Mouse (Mus musculus) limb, embryonic 10.5 days (tissue): ENCODE data around the gene Hsp90aa1. TPM values are rescaled to one million over a fixed set of nuclear protein-coding genes. Genes with fewer than 3 reads are reported as not detected.
"Not testable (repeated sequence)": the region's sequence is repeated elsewhere in the genome, so short reads cannot be mapped to it uniquely, and the experiment has no call there.

Experiments
- DNase-seq: peaks from one replicate; pipeline ENCODE4 v3.0.0-alpha.2; 2017; ENCODE audit warnings: low spot score
- H3K27ac ChIP-seq: fragments of 300-500 bp; sonication (generic); 2 replicates; pipeline ENCODE4 v1.5.1; 2016; ENCODE audit warnings: mild to moderate bottlenecking
- H3K27me3 ChIP-seq: fragments of 300-500 bp; sonication (generic); 2 replicates; pipeline ENCODE4 v1.6.1; 2016; ENCODE audit warnings: low read depth, mild to moderate bottlenecking; ENCODE audit not compliant: poor library complexity, severe bottlenecking
- H3K36me3 ChIP-seq: fragments of 300-500 bp; sonication (generic); 2 replicates; pipeline ENCODE4 v1.6.1; 2016; ENCODE audit warnings: mild to moderate bottlenecking, moderate library complexity
- H3K4me1 ChIP-seq: fragments of 300-500 bp; sonication (generic); 2 replicates; pipeline ENCODE4 v1.6.1; 2016
- H3K4me3 ChIP-seq: fragments of 300-500 bp; sonication (generic); 2 replicates; pipeline ENCODE4 v1.5.1; 2016; ENCODE audit warnings: mild to moderate bottlenecking, moderate library complexity
- H3K9me3 ChIP-seq: fragments of 300-500 bp; sonication (generic); replicated peaks from 2 replicates; pipeline ENCODE4 v1.6.1; 2016; ENCODE audit warnings: mild to moderate bottlenecking
- WGBS: fragments of 180-500 bp; shearing (Covaris S2); methylation state at CpG from one replicate; pipeline ENCODE4 v1.1.7; 2016; 5-methylcytosine and 5-hydroxymethylcytosine counted together
- polyA plus RNA-seq: library from polyadenylated mRNA; unstranded; fragments of >200 nt; fragmentation: Nextera tagmentation; extraction: Ambion mirVana; gene quantifications from 2 replicates; pipeline ENCODE4 v1.2.1, GENCODE M21; 2016

Gene Hsp90aa1
- polyA plus RNA-seq, 1 experiment from 2014 or later, result 1,005 TPM

DNA sequence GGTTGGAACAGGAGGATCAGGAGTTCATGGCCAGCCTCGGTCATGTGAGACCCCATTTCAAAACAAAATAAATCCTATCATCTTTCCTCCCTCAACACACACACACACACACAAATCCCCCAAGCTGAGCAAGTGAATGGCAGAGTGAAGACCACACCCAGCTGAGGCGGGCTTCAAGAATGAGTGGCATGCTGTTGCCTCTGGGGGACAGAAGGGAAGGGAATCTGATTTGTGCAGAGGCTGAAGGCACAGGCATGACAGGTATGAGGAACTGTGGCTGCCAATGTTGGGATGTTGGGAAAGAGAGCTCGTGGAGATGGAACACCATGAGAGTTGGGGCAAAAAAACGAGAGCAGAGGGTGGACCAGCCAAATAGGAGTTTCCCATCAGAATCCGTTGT lies 8.7 kb upstream of the Hsp90aa1 start:
- Histone ChIP-seq H3K9me3 (no peaks in the 10 kb centered on the region), H3K4me1 (peaks cover 5% of the 10 kb centered on the region), H3K27me3 (peaks cover 8% of the 10 kb centered on the region; the same call in 1 of the 2 replicates), H3K36me3 (no peaks in the 10 kb centered on the region), H3K27ac (no peak overlapping the region), H3K4me3 (no peak overlapping the region)
- WGBS, result 76% methylated on average over 5 of the region's 5 CpGs
- DNase-seq, result no peak

DNA sequence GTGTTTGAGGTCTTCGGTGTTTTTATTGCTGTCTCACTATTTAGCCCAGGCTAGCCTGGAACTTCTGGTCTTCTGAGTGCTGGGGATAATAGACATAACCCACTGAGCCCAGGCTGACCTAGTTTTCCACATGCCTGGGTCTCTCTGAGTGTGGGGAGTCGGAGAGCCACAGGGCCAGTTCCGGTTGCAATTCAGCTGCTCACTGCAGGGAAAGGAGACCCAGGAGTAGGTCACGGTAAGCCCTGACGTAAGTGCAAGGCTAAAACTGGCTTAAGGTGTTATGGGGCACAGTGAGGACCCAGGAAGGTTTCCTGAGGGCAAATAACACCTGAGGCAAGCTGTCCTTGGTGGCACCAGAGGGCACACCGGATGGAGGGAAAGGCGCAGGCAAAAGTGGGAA lies 4.9 kb upstream of the Hsp90aa1 start:
- peaks cover 13% of the 10 kb centered on the region for H3K4me1 ChIP-seq
- H3K36me3 ChIP-seq, result no peaks in the 10 kb centered on the region
- DNase-seq, result no peak
- H3K27ac ChIP-seq, result no peak overlapping the region
- no peak overlapping the region for H3K4me3 ChIP-seq
- no peaks in the 10 kb centered on the region for H3K9me3 ChIP-seq
- H3K27me3 ChIP-seq, result peaks cover 13% of the 10 kb centered on the region; the same call in 1 of the 2 replicates
- 89% methylated on average over 7 of the region's 7 CpGs for WGBS

DNA sequence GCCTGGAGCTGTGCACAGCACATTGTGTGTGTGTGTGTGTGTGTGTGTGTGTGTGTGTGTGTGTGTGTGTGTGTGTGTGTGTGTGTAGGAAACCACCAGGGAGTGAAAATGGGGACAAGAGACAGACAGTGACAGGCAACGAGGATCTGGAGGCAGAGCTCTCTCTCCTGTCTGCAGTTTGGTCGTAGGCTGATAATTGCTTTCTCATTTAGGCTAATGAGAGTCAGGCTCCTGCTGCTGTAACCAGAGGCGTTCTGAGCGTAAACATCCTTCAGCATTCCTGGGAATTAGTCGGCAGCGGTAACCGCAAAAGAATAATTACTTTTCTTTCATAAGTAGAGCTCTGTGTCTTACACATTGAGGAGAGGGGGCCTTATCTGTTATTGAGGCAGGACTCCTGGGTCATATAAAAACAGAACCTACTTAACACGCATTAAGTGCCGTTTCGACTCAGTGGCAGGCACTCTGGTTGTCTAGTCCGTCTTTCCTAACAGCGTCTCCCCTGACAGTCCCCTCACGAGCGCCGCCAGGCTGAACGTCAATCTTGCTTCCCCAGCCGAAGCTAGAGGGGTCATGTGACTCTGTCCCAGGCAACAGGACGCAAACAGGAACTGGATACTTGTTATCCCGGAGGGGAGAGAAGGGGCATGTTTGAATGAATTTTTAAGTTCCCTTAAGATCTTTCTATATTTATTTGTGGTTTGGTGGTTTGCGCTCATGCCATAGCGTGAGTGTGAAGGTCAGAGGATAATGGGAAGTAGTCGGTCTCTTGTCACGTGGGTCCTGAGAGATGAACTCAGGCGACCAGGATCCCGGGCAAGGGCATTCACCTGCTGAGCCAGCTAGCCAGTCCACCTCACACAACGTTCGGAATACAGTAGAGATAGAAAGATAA lies 4.1 kb upstream of the Hsp90aa1 start:
- peak; percentile 73 for DNase-seq
- Histone ChIP-seq H3K27me3 (peaks cover 13% of the 10 kb centered on the region; the same call in 1 of the 2 replicates), H3K4me3 (peak overlapping the region; percentile 53), H3K9me3 (no peaks in the 10 kb centered on the region), H3K27ac (peak overlapping the region; percentile 36; the same call in 1 of the 2 replicates), H3K36me3 (no peaks in the 10 kb centered on the region), H3K4me1 (peaks cover 13% of the 10 kb centered on the region)
- 2% methylated on average over 27 of the region's 27 CpGs for WGBS

DNA sequence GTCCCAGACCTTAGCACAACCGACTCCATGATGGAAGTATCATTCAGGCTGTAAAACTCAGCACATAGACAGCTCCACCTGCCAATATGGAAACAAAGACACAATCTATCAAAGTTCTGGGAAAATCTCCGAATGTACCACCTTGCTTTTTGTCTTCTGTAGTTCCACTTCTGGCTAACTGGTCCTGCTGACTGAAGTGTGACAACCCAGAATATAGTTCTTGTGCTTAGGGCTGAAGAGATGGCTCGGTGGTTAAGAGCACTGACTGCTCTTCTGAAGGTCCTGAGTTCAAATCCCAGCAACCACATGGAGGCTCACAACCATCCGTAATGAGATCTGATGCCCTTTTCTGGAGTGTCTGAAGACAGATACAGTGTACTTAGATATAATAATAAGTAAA lies 2.9 kb upstream of the Hsp90aa1 start:
- DNase-seq, H3K9me3 ChIP-seq, H3K27ac ChIP-seq, H3K36me3 ChIP-seq, H3K4me3 ChIP-seq: not testable (repeated sequence)
- peaks cover 13% of the 10 kb centered on the region; the same call in 1 of the 2 replicates for H3K27me3 ChIP-seq
- 90% methylated on average over 4 of the region's 4 CpGs for WGBS
- H3K4me1 ChIP-seq, result peaks cover 22% of the 10 kb centered on the region

DNA sequence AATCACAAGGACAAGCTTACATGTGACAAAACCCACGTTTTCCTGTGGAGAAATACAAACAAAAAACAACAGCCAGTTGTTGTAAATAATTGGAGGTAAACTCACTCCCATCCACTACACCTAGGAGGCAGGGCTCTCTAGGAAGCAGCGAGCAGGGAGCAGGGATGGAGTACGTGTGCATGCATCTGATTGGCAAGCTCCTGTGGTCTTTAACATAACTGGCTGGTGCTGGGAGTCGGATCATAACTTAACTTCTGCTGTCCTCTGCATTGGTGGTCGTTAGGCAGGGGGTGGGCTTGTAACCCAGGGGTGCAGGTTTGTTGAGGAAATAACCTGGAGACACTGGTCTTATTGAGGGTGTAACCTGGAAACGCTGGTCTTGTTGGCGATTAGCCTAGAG lies 1.2 kb upstream of the Hsp90aa1 start:
- H3K27ac ChIP-seq, result no peak overlapping the region
- no peak for DNase-seq
- H3K27me3 ChIP-seq, result peaks cover 13% of the 10 kb centered on the region; the same call in 1 of the 2 replicates
- no peaks in the 10 kb centered on the region for H3K9me3 ChIP-seq
- 73% methylated on average over 7 of the region's 7 CpGs for WGBS
- H3K4me3 ChIP-seq, result no peak overlapping the region
- peaks cover 27% of the 10 kb centered on the region for H3K4me1 ChIP-seq
- no peaks in the 10 kb centered on the region for H3K36me3 ChIP-seq

DNA sequence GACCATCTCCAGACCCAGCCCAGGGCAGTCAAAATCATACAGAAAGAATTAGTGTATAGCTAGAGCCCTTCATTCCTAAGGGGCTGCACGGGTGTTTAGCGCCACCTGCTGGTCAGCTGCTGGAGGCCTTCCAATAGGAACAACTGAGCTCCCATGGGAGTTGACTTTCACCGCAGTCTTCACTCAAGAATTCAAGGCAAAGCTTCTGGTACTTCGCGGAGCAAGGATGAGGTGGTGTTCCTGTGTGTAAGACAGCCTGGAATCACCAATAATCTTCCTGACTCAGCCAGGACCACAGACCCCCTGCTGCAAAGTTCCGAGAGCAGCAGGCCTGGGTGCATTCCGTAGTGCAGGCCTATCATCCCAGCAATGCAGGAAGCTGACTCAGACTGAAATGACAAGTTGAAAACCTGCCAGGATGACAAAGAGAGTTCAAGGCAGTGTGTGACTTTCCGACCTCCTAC lies 512 bp upstream of the Hsp90aa1 start:
- peak; percentile 94 for DNase-seq
- 36% methylated on average over 8 of the region's 8 CpGs for WGBS
- H3K4me1 ChIP-seq, result peaks cover 33% of the 10 kb centered on the region
- no peak overlapping the region for H3K27ac ChIP-seq
- H3K27me3 ChIP-seq, result peaks cover 13% of the 10 kb centered on the region; the same call in 1 of the 2 replicates
- no peaks in the 10 kb centered on the region for H3K9me3 ChIP-seq
- no peak overlapping the region for H3K4me3 ChIP-seq
- no peaks in the 10 kb centered on the region for H3K36me3 ChIP-seq

DNA sequence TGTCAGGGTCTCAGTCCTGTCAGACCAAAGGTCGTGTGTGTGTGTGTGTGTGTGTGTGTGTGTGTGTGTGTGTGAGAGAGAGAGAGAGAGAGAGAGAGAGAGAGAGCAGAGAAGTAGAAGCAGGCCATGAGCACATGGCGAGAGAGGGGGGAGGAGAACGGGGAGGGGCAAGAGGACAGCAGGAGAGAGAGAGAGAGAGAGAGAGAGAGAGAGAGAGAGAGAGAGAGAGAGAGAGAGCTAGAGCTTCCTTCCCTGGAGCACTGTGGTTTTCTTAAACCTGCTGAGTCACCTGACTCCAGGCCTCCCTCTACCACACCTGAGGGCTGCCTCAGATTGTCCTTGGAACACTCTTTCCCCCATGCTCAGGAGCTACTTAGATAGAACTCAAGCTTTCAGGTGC lies 1.2 kb downstream of the Hsp90aa1 start:
- Histone ChIP-seq H3K4me1 (peaks cover 40% of the 10 kb centered on the region), H3K27ac (0 out of 2 replicates have a peak overlapping the region, but pooled peaks have one; percentile 58)
- DNase-seq, H3K36me3 ChIP-seq, H3K4me3 ChIP-seq, H3K9me3 ChIP-seq, H3K27me3 ChIP-seq: not testable (repeated sequence)
- WGBS, result 50% methylated on average over 3 of the region's 3 CpGs

DNA sequence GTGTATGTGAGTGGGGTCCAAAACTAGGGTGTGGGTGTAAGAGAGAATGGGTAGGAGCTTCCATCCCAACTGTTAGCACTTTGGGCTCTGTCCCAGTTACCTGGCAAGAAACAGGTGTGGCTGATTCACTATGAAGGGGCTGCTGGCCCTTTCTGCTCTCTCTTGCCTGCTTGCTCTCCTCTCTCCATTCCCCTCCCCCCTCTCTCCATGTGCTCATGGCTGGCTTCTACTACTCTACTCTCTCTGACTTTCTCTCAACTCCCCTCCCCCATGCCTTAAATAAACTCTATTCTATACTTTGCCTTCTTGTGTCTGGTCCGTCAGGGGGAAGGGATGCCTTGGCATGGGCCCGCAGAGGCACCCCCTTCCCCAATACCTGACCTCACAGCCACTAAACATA lies 1.8 kb downstream of the Hsp90aa1 start:
- peaks cover 5% of the 10 kb centered on the region; the same call in 1 of the 2 replicates for H3K27me3 ChIP-seq
- 82% methylated on average over 2 of the region's 2 CpGs for WGBS
- H3K4me3 ChIP-seq, result no peak overlapping the region
- 0 out of 2 replicates have a peak overlapping the region, but pooled peaks have one; percentile 58 for H3K27ac ChIP-seq
- H3K36me3 ChIP-seq, result no peaks in the 10 kb centered on the region
- peaks cover 35% of the 10 kb centered on the region for H3K4me1 ChIP-seq
- no peaks in the 10 kb centered on the region for H3K9me3 ChIP-seq
- DNase-seq, result no peak

DNA sequence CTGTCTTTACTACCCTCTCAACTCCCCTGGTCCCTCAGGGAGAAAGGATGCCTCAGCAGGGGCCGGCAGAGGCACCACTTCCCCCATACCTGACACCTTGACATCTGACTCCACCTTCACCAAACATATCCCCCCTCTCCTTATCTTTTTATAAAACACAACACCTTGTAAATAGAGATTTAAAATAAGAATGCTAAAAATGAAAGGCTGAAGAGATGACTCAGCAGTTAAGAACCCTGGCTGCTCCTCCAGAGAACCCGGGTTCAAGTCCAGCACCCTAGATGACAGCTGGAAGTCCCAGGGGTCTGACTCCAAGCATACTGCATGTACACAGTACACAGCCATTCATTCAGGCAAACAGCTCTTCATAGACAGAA lies 3.4 kb downstream of the Hsp90aa1 start:
- H3K27ac ChIP-seq, result peak overlapping the region; percentile 73
- H3K4me1 ChIP-seq, result peaks cover 42% of the 10 kb centered on the region
- H3K4me3 ChIP-seq, result peak overlapping the region; percentile 21; the same call in 1 of the 2 replicates
- no peak for DNase-seq
- H3K36me3 ChIP-seq, result peaks cover 10% of the 10 kb centered on the region
- WGBS, result 55% methylated on average over 2 of the region's 2 CpGs
- H3K9me3 ChIP-seq, result no peaks in the 10 kb centered on the region
- H3K27me3 ChIP-seq, result no peaks in the 10 kb centered on the region

DNA sequence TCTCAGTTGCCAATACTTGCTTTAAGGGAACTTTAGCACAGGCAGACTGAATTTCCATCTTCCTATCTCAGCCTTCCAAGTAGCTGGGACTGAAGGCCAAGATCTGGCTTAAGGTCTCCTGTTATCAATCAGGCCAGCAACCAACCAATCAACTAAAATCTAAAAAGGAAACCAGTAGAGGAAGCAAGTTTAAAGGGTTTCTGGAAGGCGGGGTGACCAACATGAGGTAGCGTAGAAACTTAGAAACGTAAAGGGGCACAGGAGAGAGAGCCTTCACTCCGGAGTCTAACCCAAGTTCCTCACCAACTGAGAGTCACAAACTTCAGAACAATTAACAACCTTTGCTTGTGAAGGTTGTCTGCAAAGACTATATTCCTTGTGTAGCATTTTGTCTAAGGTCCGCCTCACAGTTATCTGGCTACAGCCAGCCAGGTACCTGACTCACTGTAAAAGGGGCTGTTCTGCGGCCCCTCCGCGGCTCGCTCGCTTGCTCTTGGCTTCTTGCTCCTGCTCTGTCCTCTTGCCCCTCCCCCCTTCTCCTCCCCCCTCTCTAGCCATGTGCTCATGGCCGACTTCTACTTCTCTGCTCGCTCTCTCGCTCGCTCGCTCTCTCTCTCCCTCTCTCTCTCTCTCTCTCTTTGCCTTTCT lies 3.9 kb downstream of the Hsp90aa1 start:
- H3K4me1 ChIP-seq, result peaks cover 42% of the 10 kb centered on the region
- H3K36me3 ChIP-seq, result peaks cover 15% of the 10 kb centered on the region
- peak overlapping the region; percentile 21; the same call in 1 of the 2 replicates for H3K4me3 ChIP-seq
- no peaks in the 10 kb centered on the region for H3K9me3 ChIP-seq
- peak overlapping the region; percentile 73 for H3K27ac ChIP-seq
- no peaks in the 10 kb centered on the region for H3K27me3 ChIP-seq
- 39% methylated on average over 15 of the region's 15 CpGs for WGBS
- DNase-seq, result peak; percentile 56

DNA sequence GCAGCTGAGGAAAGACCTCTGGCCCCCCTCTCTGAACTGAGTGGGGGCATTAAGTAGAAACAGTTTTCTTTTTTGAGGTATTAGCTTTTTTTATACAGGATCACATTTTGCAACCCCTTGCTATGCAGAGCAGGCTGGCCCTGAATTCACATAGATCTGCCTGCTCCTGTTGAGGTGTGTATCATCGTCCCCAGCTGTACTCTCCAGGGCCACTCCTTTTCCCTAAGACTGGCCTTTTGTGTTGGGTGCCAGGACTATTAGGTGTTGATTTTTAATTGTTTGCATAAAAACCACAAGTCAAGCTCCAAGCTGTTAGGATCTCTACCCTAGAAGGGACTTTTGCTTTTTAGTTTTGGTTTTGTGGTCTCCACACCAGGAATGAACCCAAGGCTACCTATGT lies 4.4 kb downstream of the Hsp90aa1 start:
- Histone ChIP-seq H3K36me3 (peaks cover 20% of the 10 kb centered on the region), H3K4me1 (peaks cover 40% of the 10 kb centered on the region), H3K27ac (peak overlapping the region; percentile 73; the same call in 1 of the 2 replicates), H3K9me3 (no peaks in the 10 kb centered on the region), H3K27me3 (no peaks in the 10 kb centered on the region), H3K4me3 (no peak overlapping the region)
- DNase-seq, result no peak
- 94% methylated on average over 1 of the region's 1 CpGs for WGBS

DNA sequence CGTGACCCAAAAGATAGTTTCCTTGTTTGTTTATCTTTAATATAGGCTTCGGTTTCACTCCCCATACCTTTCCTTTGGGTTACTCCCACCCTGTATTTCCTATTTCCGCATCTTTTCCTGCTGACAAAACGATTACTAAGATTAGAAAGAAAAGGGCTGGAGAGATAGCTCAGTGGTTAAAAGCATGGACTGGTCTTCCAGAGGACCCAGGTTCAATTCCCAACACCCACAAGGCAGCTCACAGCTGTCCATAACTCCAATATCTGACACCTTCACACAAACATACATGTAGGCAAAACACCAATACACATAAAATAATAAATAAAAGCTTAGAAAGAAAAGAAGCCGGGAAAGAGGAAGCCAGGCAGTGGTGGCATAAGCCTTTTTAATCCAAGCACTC lies 5.1 kb downstream of the Hsp90aa1 start:
- peak overlapping the region; percentile 99; the same call in 1 of the 2 replicates for H3K4me3 ChIP-seq
- H3K9me3 ChIP-seq, result no peaks in the 10 kb centered on the region
- DNase-seq, result no peak
- peaks cover 38% of the 10 kb centered on the region for H3K4me1 ChIP-seq
- WGBS, result 80% methylated on average over 5 of the region's 5 CpGs
- no peaks in the 10 kb centered on the region for H3K27me3 ChIP-seq
- peak overlapping the region; percentile 99; the same call in 1 of the 2 replicates for H3K27ac ChIP-seq
- peaks cover 26% of the 10 kb centered on the region for H3K36me3 ChIP-seq

DNA sequence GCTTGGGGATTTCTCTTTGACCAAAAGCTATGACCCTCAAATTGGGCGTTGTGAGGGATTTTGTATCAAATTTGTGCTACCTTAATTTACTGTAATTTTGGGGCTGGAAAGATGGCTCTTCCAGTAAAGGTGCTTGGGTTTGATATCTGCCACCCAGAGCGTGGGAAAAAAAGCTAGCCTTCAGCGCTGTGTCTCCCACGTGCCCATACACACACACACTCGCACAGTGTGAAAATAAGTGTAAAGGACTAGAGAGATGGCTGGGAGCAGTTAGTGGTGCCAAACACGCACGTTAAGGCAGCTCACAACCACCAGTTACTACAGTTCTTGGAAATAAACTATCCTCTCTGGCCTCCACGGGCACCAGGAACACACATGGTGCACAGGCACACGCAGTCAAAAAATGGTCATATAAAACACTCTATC lies 5.5 kb downstream of the Hsp90aa1 start:
- WGBS, result 58% methylated on average over 9 of the region's 9 CpGs
- peak overlapping the region; percentile 99 for H3K27ac ChIP-seq
- H3K4me3 ChIP-seq, result peak overlapping the region; percentile 99
- H3K36me3 ChIP-seq, result peaks cover 29% of the 10 kb centered on the region
- no peak for DNase-seq
- peaks cover 38% of the 10 kb centered on the region for H3K4me1 ChIP-seq
- no peaks in the 10 kb centered on the region for H3K27me3 ChIP-seq
- no peaks in the 10 kb centered on the region for H3K9me3 ChIP-seq
